Mouse (Mus musculus) olfactory bulb, adult 2 months (tissue): ENCODE measurements at regions not wholly inside any gene's neighbourhood (a gene's known extent, or its start where the extent isn't known, plus 50 kb on each side); places are given as distances from the start of the nearest gene placed in this dataset.

Experiments
- CTCF ChIP-seq: fragments of 200-500 bp; IDR thresholded peaks from 2 replicates; pipeline ENCODE4 v1.5.1; 2012; ENCODE audit warnings: low read depth, mild to moderate bottlenecking, low read length, moderate library complexity; ENCODE audit not compliant: insufficient read depth
- POLR2A ChIP-seq: fragments of 200-500 bp; IDR thresholded peaks from 2 replicates; pipeline ENCODE4 v1.6.1; 2012; ENCODE audit warnings: mild to moderate bottlenecking, low read depth, low read length, moderate library complexity; ENCODE audit not compliant: insufficient read depth

DNA sequence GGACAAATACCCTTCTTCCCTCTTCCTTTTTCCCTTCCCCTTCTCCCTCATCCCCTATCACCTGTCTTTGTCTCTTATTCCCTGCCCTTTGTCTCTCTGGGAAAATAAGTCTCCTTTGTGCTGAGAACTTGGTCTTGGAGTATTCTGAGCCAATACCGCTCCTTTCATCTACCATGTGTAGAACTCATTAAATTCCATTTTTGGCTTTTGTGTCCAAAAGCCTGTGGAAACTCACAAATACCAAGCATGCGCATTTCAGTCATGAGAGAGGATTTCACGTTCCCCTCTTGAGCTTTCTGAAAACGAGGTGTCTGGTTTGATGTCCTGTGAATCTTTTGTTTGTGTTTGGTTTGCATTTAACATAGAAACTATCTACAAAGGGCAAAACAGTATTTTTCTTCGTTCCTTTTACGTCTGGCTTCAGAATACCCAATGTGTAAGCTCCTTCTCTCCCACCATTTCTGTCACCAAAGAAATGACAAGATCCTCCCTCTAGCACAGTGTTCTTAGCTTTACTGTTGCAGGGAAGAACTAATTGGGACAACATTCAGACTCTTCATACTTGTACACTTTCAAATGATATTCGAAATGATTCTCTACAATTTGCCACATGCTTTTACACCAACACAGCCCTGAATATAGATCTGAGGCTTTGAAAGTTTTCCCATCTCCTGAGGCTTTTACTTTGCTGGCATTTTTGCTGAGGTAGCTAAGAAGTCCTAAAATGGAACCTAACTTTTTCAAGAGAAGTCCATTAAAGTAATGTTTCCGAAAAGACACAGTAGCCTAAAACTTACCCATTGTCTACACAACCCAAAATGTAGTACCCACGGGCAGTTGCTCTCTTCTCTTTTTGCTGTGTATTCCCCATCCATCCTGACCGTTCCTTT is 174.5 kb downstream of the Ifng start:
- TF ChIP-seq POLR2A, result no peak
- TF ChIP-seq CTCF, result no peak
